In genomic region chr11:70681897-70682581, GRCm38 (mm10) we compare ENCODE assay signal across 8 mouse cellular contexts. TPM values are rescaled to one million over a fixed set of nuclear protein-coding genes. Genes with fewer than 3 reads are reported as not detected.
DNase-seq lines count a peak whose midpoint lies in the region; ATAC-seq lines count a peak whose summit lies in the region.

No protein-coding gene starts in this region.

- peak; percentile 56 for DNase-seq in adrenal gland, postnatal 14 days
- DNase-seq in adrenal gland, adult 2 months: no peak
- peak; percentile 65 to 80 for DNase-seq in right cerebral cortex, postnatal 10 days (ENCODE audit: low spot score in 2 of 2)
- no peak for DNase-seq in right cerebral cortex, postnatal 36 days (ENCODE audit: low spot score in 2 of 2)
- peak; percentile 88 for DNase-seq in forebrain, embryonic 14.5 days (ENCODE audit: low spot score)
- peak; percentile 43 for DNase-seq in limb, embryonic 11.5 days (ENCODE audit: low spot score)
- DNase-seq in neural tube, embryonic 10.5 days (ENCODE audit: extremely low spot score, low spot score): peak; percentile 56
- DNase-seq in gastrocnemius, postnatal 36 days: no peak

- no peaks in the 10 kb centered on the region for H3K27me3 ChIP-seq in forebrain, embryonic 14.5 days (replicated peaks; ENCODE audit: control insufficient read depth, insufficient read depth, low read length)
- H3K27me3 ChIP-seq in limb, embryonic 11.5 days (ENCODE audit: control insufficient read depth, insufficient read depth, low read length): no peaks in the 10 kb centered on the region

- peaks cover 57% of the 10 kb centered on the region for H3K36me3 ChIP-seq in forebrain, embryonic 14.5 days (ENCODE audit: control insufficient read depth, insufficient read depth, low read length)
- H3K36me3 ChIP-seq in limb, embryonic 11.5 days (ENCODE audit: control insufficient read depth, insufficient read depth, low read length): peaks cover 3% of the 10 kb centered on the region

- ATAC-seq in forebrain, embryonic 14.5 days: peak; percentile 85
- ATAC-seq in limb, embryonic 11.5 days (ENCODE audit: insufficient number of reproducible peaks, low FRiP score, low TSS enrichment, low read depth): 0 out of 2 replicates have a peak, but pooled peaks have one; percentile 39

- peak overlapping the region; percentile 24; the same call in 1 of the 2 replicates for H3K4me2 ChIP-seq in forebrain, embryonic 14.5 days (ENCODE audit: low read length)
- no peak overlapping the region; the same call in 1 of the 2 replicates for H3K4me2 ChIP-seq in limb, embryonic 11.5 days (ENCODE audit: low read depth, severe bottlenecking)

- H3K4me1 ChIP-seq in forebrain, embryonic 14.5 days (ENCODE audit: control insufficient read depth, insufficient read depth, low read length): peaks cover 13% of the 10 kb centered on the region
- H3K4me1 ChIP-seq in limb, embryonic 11.5 days (ENCODE audit: control insufficient read depth, insufficient read depth, low read length): peaks cover 7% of the 10 kb centered on the region; the same call in 1 of the 2 replicates

- intact Hi-C loops in gastrocnemius, postnatal 36 days (cut with DNase I): loop anchor here (2.0 kb wide), 1 partner anchor 73 kb away; no protein-coding TSS in a partner anchor

- no peaks in the 10 kb centered on the region for H3K9me3 ChIP-seq in forebrain, embryonic 14.5 days (replicated peaks; ENCODE audit: control insufficient read depth, low read length)
- no peaks in the 10 kb centered on the region for H3K9me3 ChIP-seq in limb, embryonic 11.5 days (ENCODE audit: control insufficient read depth, low read length)

- H3K9ac ChIP-seq in forebrain, embryonic 14.5 days (ENCODE audit: low read length): no peak overlapping the region
- no peak overlapping the region for H3K9ac ChIP-seq in limb, embryonic 11.5 days (ENCODE audit: low read length)

- no peak overlapping the region for H3K4me3 ChIP-seq in forebrain, embryonic 14.5 days (ENCODE audit: low read depth, low read length)
- H3K4me3 ChIP-seq in limb, embryonic 11.5 days (ENCODE audit: low read depth, low read length): no peak overlapping the region

- WGBS in forebrain, embryonic 14.5 days: 10% methylated on average over 11 of the region's 11 CpGs
- 20% methylated on average over 11 of the region's 11 CpGs for WGBS in limb, embryonic 11.5 days

- peak overlapping the region; percentile 72 for H3K27ac ChIP-seq in forebrain, embryonic 14.5 days (ENCODE audit: low read depth, low read length)
- no peak overlapping the region for H3K27ac ChIP-seq in limb, embryonic 11.5 days (replicated peaks; ENCODE audit: low read depth, low read length)

RNA-seq across cellular contexts. Expression of gene Camta2, which starts 5.9 kb away (rescaled TPM):
- total RNA-seq in adrenal gland, postnatal 14 days (2021): 38.8 and 41.8 TPM in 2 replicates
- 10 to 100 TPM; 36.8 to 51.7 TPM for total RNA-seq in adrenal gland, adult 2 months (2021)
- polyA plus RNA-seq in adrenal gland, adult 2 months (2012; rRNA removed): 44.8 and 58.4 TPM in 2 replicates
- 8.7 and 14.9 TPM in 2 replicates for polyA plus RNA-seq in forebrain, embryonic 14.5 days (2014; fragmentation: Nextera tagmentation; extraction: Ambion mirVana)
- polyA plus RNA-seq in limb, embryonic 11.5 days (2014; fragmentation: Nextera tagmentation; extraction: Ambion mirVana): 8.2 and 11.8 TPM in 2 replicates
- total RNA-seq in gastrocnemius, postnatal 36 days (2021): 10 to 100 TPM; 36.8 to 38.8 TPM

RNA-seq across cellular contexts. Expression of gene Spag7, which starts 12.8 kb away (rescaled TPM):
- 72.5 and 77.1 TPM in 2 replicates for total RNA-seq in adrenal gland, postnatal 14 days (2021)
- total RNA-seq in adrenal gland, adult 2 months (2021): 10 to 100 TPM; 83.5 to 85.9 TPM
- polyA plus RNA-seq in adrenal gland, adult 2 months (2012; rRNA removed): 12.3 and 16.0 TPM in 2 replicates
- 65.4 and 83.9 TPM in 2 replicates for polyA plus RNA-seq in forebrain, embryonic 14.5 days (2014; fragmentation: Nextera tagmentation; extraction: Ambion mirVana)
- polyA plus RNA-seq in limb, embryonic 11.5 days (2014; fragmentation: Nextera tagmentation; extraction: Ambion mirVana): 156 and 173 TPM in 2 replicates
- 10 to 100 TPM; 78.9 to 81.6 TPM for total RNA-seq in gastrocnemius, postnatal 36 days (2021)

RNA-seq across cellular contexts. Expression of gene Inca1, which starts 17.9 kb away (rescaled TPM):
- total RNA-seq in adrenal gland, postnatal 14 days (2021): 15.2 and 15.8 TPM in 2 replicates
- 10 to 100 TPM in 1 of 2 experiments, 1 to 10 TPM in 1; 8.2 to 15.7 TPM for total RNA-seq in adrenal gland, adult 2 months (2021)
- 12.9 and 15.8 TPM in 2 replicates for polyA plus RNA-seq in adrenal gland, adult 2 months (2012; rRNA removed)
- 0.75 and 1.1 TPM in 2 replicates for polyA plus RNA-seq in forebrain, embryonic 14.5 days (2014; fragmentation: Nextera tagmentation; extraction: Ambion mirVana)
- polyA plus RNA-seq in limb, embryonic 11.5 days (2014; fragmentation: Nextera tagmentation; extraction: Ambion mirVana): 0.71 and 0.96 TPM in 2 replicates
- 1 to 10 TPM; 3.7 to 4.5 TPM for total RNA-seq in gastrocnemius, postnatal 36 days (2021)

RNA-seq across cellular contexts. Expression of gene Kif1c, which starts 18.3 kb away (rescaled TPM):
- 154 and 159 TPM in 2 replicates for total RNA-seq in adrenal gland, postnatal 14 days (2021)
- total RNA-seq in adrenal gland, adult 2 months (2021): 100 to 1,000 TPM; 184 to 214 TPM
- 71.5 and 79.5 TPM in 2 replicates for polyA plus RNA-seq in adrenal gland, adult 2 months (2012; rRNA removed)
- 4.6 and 4.7 TPM in 2 replicates for polyA plus RNA-seq in forebrain, embryonic 14.5 days (2014; fragmentation: Nextera tagmentation; extraction: Ambion mirVana)
- 7.2 and 10.2 TPM in 2 replicates for polyA plus RNA-seq in limb, embryonic 11.5 days (2014; fragmentation: Nextera tagmentation; extraction: Ambion mirVana)
- 100 to 1,000 TPM; 460 to 537 TPM for total RNA-seq in gastrocnemius, postnatal 36 days (2021)

RNA-seq across cellular contexts. Expression of gene Eno3, which starts 25.0 kb away (rescaled TPM):
- 14.9 and 21.4 TPM in 2 replicates for total RNA-seq in adrenal gland, postnatal 14 days (2021)
- total RNA-seq in adrenal gland, adult 2 months (2021): 10 to 100 TPM; 18.3 to 67.6 TPM
- polyA plus RNA-seq in adrenal gland, adult 2 months (2012; rRNA removed): 8.0 and 16.9 TPM in 2 replicates
- 5.7 and 5.9 TPM in 2 replicates for polyA plus RNA-seq in forebrain, embryonic 14.5 days (2014; fragmentation: Nextera tagmentation; extraction: Ambion mirVana)
- 49.4 and 53.3 TPM in 2 replicates for polyA plus RNA-seq in limb, embryonic 11.5 days (2014; fragmentation: Nextera tagmentation; extraction: Ambion mirVana)
- total RNA-seq in gastrocnemius, postnatal 36 days (2021): 1,000 to 10,000 TPM; 8,161 to 9,332 TPM

Comparison
In these comparisons a context has a peak if more than half of its experiments do, and no peak if none do; other contexts are left out.
1. DNase-seq: peak in adrenal gland, postnatal 14 days (single experiment), right cerebral cortex, postnatal 10 days (2 of 2), forebrain, embryonic 14.5 days (single experiment), limb, embryonic 11.5 days (single experiment) and neural tube, embryonic 10.5 days (single experiment); none in adrenal gland, adult 2 months (single experiment), right cerebral cortex, postnatal 36 days (0 of 2) and gastrocnemius, postnatal 36 days (0 of 2).